Mouse (Mus musculus) telencephalon, adult 2 months (tissue): ENCODE data around the gene Gpr37l1.
"Not testable (repeated sequence)": the region's sequence is repeated elsewhere in the genome, so short reads cannot be mapped to it uniquely, and the experiment has no call there.

Source experiments
- DNase-seq: peaks from one replicate; pipeline ENCODE4 v3.0.0-alpha.2; 2011; ENCODE audit warnings: low read depth, low spot score

Gene Gpr37l1

GRCm38 (mm10) chr1:135124573-135125363 is 42.7 kb downstream of the Gpr37l1 start:
- DNase-seq: no peak

- no peak for DNase-seq
Observed at GRCm38 (mm10) chr1:135112661-135113060, 54.8 kb downstream of the Gpr37l1 start.

- not testable (repeated sequence) for DNase-seq
Observed at GRCm38 (mm10) chr1:135111271-135111670, 56.2 kb downstream of the Gpr37l1 start.
